Comparison of ENCODE assay signal across 1 mouse cellular context in the genomic region with DNA sequence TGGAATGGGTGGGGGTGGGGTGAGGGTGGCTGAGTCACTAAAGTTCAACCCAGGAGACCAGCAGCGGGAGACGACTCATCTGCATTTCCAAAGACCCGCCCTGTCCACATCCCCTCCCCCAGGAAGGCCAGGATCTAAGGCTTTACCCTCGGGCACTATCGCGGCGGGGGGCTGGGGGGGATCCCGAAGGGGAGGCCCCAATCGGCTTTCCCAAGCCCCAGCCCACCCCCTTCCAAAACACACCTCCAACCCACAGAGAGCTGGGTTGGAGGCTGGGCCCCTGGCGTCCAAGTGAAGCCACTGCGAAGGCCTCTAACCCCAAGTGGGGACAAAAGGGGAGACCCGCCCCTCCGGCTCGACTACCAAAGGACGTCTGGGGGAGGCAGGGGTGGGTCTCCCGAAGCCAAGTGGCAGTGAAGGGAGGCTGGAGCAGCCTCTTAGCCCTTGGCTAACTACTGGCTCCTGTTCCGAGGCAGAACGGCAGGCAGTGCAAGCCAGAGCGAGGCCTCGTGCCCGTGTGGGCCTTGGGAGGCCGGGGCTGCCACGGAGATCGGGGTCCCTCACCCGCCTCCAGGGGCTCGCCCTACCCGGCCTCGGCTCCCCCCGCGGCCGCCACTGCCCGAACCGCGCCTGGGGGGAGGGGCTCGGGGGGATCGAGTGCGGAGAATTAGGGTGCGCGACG.
TF ChIP-seq lines count a peak whose summit lies in the region.

No protein-coding gene starts in this region.

TF ChIP-seq in CH12.LX, 34 proteins besides CTCF, POLR2A, EP300 and RAD21 (continued from another document):
- peak; percentile 57 for TF ChIP-seq ETS1 (conservative IDR thresholded peaks at IDR 0.05; ENCODE audit: low read depth, low read length)
- no peak for TF ChIP-seq MAZ (IDR thresholded peaks at IDR 0.05; ENCODE audit: low read depth, low read length)
- no peak for TF ChIP-seq MYC (IDR thresholded peaks at IDR 0.05; ENCODE audit: low read depth, low read length)
- TF ChIP-seq ZKSCAN1 (IDR thresholded peaks at IDR 0.05; ENCODE audit: borderline replicate concordance, low read depth, low read length): no peak
- TF ChIP-seq PAX5 (IDR thresholded peaks at IDR 0.05; ENCODE audit: low read length): no peak
- TF ChIP-seq NELFE (IDR thresholded peaks at IDR 0.05; ENCODE audit: low read depth, low read length): peak; percentile 14; the same call in 1 of the 2 replicates
- TF ChIP-seq CHD2 (IDR thresholded peaks at IDR 0.05; ENCODE audit: low read length): no peak; the same call in 1 of the 2 replicates
- no peak for TF ChIP-seq JUND (conservative IDR thresholded peaks at IDR 0.05; ENCODE audit: low read depth, low read length)
- no peak for TF ChIP-seq MEF2A (IDR thresholded peaks at IDR 0.05; ENCODE audit: borderline replicate concordance, low read depth, low read length)
- peak; percentile 47 for TF ChIP-seq ZMIZ1 (IDR thresholded peaks at IDR 0.05; ENCODE audit: low read depth, low read length)
- TF ChIP-seq MAFK (IDR thresholded peaks at IDR 0.05; ENCODE audit: insufficient replicate concordance, low read length): no peak
- TF ChIP-seq RCOR1 (conservative IDR thresholded peaks at IDR 0.05; ENCODE audit: low read depth, low read length): no peak
- no peak for TF ChIP-seq KAT2A (IDR thresholded peaks at IDR 0.05; ENCODE audit: insufficient replicate concordance, low read length)
- TF ChIP-seq IRF4 (IDR thresholded peaks at IDR 0.05; ENCODE audit: low read depth, low read length): 0 out of 2 replicates have a peak, but pooled peaks have one; percentile 8
- no peak for TF ChIP-seq CHD1 (IDR thresholded peaks at IDR 0.05; ENCODE audit: low read depth, low read length)
- TF ChIP-seq TCF12 (IDR thresholded peaks at IDR 0.05; ENCODE audit: low read depth, low read length): peak; percentile 10; the same call in 1 of the 2 replicates
- TF ChIP-seq MXI1 (IDR thresholded peaks at IDR 0.05; ENCODE audit: low read depth, low read length): no peak
- TF ChIP-seq NRF1 (IDR thresholded peaks at IDR 0.05; ENCODE audit: low read depth, low read length): no peak
- TF ChIP-seq ELF1 (IDR thresholded peaks at IDR 0.05; ENCODE audit: low read depth, low read length): no peak
- no peak for TF ChIP-seq ZC3H11A (IDR thresholded peaks at IDR 0.05; ENCODE audit: low read depth, low read length)
- no peak; the same call in 1 of the 2 replicates for TF ChIP-seq HCFC1 (IDR thresholded peaks at IDR 0.05; ENCODE audit: low read depth, low read length)
- TF ChIP-seq SMC3 (IDR thresholded peaks at IDR 0.05; ENCODE audit: low read depth, low read length): no peak
- TF ChIP-seq MAX (IDR thresholded peaks at IDR 0.05; ENCODE audit: low read length): no peak
- no peak for TF ChIP-seq USF1 (IDR thresholded peaks at IDR 0.05; ENCODE audit: low read depth, low read length)
- TF ChIP-seq SIN3A (IDR thresholded peaks at IDR 0.05; ENCODE audit: low read length): no peak
- no peak for TF ChIP-seq POLR2AphosphoS2 (IDR thresholded peaks at IDR 0.05; ENCODE audit: low read depth, low read length)
- TF ChIP-seq USF2 (conservative IDR thresholded peaks at IDR 0.05; ENCODE audit: low read depth, low read length): no peak
- no peak for TF ChIP-seq JUN (IDR thresholded peaks at IDR 0.05; ENCODE audit: insufficient read depth, low read depth, low read length)
- TF ChIP-seq GABPA (IDR thresholded peaks at IDR 0.05; ENCODE audit: insufficient replicate concordance, low read depth, low read length): no peak
